Mouse (Mus musculus): Measurements from ENCODE around the gene Rhoh. TPM values are rescaled to one million over a fixed set of nuclear protein-coding genes. Genes with fewer than 3 reads are reported as not detected.

Rhoh gene
- polyA plus RNA-seq, 1 experiment from 2014 or later: 0.25 TPM

DNA sequence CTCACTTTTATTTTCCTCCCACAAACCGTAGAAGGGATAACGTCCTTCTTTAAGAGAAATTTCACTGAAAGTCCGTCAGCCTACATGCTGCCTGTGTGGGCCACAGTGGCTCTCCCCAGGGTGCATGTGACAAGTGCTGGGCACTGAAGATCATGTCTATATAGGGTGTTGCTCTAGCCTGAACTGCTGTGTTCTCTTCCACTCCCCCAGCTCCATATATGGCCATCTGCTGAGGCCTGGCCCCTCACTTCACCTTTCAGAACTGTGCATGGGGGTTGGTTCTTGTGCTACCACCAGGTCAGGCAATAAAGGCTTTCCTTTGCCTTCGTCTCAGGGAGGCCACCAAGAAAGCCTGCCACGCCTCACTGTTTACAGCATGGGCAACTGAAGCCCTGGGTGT lies 28.0 kb downstream of the Rhoh start:
- Histone ChIP-seq H3K9ac (replicated peaks; ENCODE audit: low read length) (no peak overlapping the region), H3K27me3 (ENCODE audit: control insufficient read depth, insufficient read depth, low read length) (no peaks in the 10 kb centered on the region), H3K36me3 (replicated peaks; ENCODE audit: control insufficient read depth, insufficient read depth, low read depth, low read length) (no peaks in the 10 kb centered on the region), H3K27ac (replicated peaks; ENCODE audit: low read depth, low read length) (no peak overlapping the region), H3K4me3 (ENCODE audit: low read depth, low read length) (no peak overlapping the region), H3K9me3 (replicated peaks; ENCODE audit: control insufficient read depth, low read length) (no peaks in the 10 kb centered on the region), H3K4me1 (ENCODE audit: control insufficient read depth, insufficient read depth, low read length) (no peaks in the 10 kb centered on the region), H3K4me2 (ENCODE audit: low read depth, low read length) (no peak overlapping the region)
- ATAC-seq (replicated peaks; ENCODE audit: insufficient number of reproducible peaks, low FRiP score, low TSS enrichment, low read depth) (no peak), DNase-seq (ENCODE audit: low spot score) (no peak)
- WGBS: 62% methylated on average over 5 of the region's 5 CpGs

DNA sequence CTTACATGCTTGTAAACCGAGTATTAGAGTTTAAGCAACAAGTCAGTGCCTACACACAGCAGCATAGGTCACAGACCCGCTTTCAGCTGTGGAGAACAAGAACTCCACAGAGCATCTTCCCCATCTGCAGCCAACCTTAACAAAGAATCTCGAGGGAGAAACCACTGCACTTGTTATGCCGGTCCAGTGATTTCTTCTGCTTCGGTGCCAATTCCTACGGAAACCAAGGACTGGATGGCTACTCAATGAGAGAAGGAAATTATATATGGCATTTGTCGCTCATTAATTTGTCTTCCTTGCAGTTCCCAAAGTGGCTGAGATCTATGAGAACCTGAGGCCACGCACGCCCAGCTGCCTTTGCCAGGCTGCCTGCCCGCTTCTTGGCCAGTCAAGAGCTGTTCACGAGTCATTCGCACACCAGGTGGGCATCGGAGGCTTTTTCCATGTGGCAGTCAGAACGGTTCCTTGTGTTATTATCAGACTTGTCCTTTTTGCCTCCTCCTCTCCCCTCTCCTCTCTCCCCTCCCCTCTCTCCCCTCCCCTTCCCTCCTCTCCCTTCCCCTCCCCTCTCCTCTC lies 30.3 kb downstream of the Rhoh start:
- Histone ChIP-seq H3K4me2 (ENCODE audit: low read depth, low read length) (no peak overlapping the region), H3K9ac (replicated peaks; ENCODE audit: low read length) (no peak overlapping the region), H3K4me1 (ENCODE audit: control insufficient read depth, insufficient read depth, low read length) (no peaks in the 10 kb centered on the region), H3K27me3 (ENCODE audit: control insufficient read depth, insufficient read depth, low read length) (no peaks in the 10 kb centered on the region), H3K4me3 (ENCODE audit: low read depth, low read length) (no peak overlapping the region), H3K36me3 (replicated peaks; ENCODE audit: control insufficient read depth, insufficient read depth, low read depth, low read length) (no peaks in the 10 kb centered on the region), H3K9me3 (replicated peaks; ENCODE audit: control insufficient read depth, low read length) (no peaks in the 10 kb centered on the region), H3K27ac (replicated peaks; ENCODE audit: low read depth, low read length) (no peak overlapping the region)
- WGBS: 82% methylated on average over 14 of the region's 14 CpGs
- DNase-seq (ENCODE audit: low spot score) (no peak), ATAC-seq (replicated peaks; ENCODE audit: insufficient number of reproducible peaks, low FRiP score, low TSS enrichment, low read depth) (no peak)

DNA sequence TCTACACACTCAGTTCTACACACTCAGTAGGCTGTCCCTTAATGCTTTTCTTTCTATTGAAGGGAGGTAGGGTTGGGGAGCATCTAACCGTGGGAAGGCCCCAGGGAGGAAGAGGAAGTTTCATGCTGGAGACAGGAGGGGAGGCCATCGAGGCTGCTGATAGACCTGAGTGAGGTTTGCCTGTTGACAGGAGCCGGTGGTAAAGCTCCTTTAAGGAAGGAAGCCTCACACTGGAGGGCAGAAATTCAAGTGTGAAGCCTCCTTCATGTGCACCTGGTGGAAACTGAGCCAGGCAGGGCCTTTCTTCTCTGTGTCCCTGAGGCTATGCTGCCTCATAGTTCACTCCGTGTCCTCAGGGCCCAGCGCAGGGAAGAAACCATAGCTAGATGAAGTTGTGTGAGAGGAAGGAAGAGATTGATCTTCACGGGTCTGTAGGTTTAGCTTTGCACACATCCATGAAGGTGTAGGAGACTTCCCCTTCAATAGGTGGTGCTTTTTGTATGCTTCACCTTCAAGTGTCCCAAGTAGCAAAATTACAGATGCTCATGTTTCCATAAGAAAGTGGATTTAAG lies 34.2 kb downstream of the Rhoh start:
- H3K4me3 ChIP-seq (ENCODE audit: low read depth, low read length): no peak overlapping the region
- no peak overlapping the region for H3K9ac ChIP-seq (replicated peaks; ENCODE audit: low read length)
- H3K27me3 ChIP-seq (ENCODE audit: control insufficient read depth, insufficient read depth, low read length): no peaks in the 10 kb centered on the region
- no peak overlapping the region for H3K27ac ChIP-seq (replicated peaks; ENCODE audit: low read depth, low read length)
- no peak overlapping the region for H3K4me2 ChIP-seq (ENCODE audit: low read depth, low read length)
- no peak for DNase-seq (ENCODE audit: low spot score)
- no peaks in the 10 kb centered on the region for H3K36me3 ChIP-seq (replicated peaks; ENCODE audit: control insufficient read depth, insufficient read depth, low read depth, low read length)
- no peaks in the 10 kb centered on the region for H3K4me1 ChIP-seq (ENCODE audit: control insufficient read depth, insufficient read depth, low read length)
- WGBS: 83% methylated on average over 6 of the region's 6 CpGs
- ATAC-seq (replicated peaks; ENCODE audit: insufficient number of reproducible peaks, low FRiP score, low TSS enrichment, low read depth): no peak
- no peaks in the 10 kb centered on the region for H3K9me3 ChIP-seq (replicated peaks; ENCODE audit: control insufficient read depth, low read length)

DNA sequence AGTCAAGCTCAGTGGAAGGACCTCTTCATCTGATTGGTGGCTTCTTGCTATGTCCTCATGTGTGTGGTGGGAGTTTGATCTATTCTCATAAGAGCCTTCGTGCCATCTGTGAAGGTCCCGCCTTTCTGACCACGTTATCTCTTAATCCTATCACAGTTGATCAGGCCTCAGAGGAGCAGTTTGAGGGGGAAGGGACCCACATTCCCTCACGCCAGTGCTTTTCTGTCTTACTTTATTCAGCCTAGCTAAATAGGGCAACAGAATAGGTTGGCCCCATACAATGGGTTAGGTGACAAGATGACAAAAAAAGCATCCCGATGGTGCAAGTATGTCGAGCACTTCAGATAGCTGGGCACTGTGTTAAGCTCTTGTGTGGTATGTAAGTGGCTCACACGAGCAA lies 34.8 kb downstream of the Rhoh start:
- DNase-seq (ENCODE audit: low spot score): no peak
- no peak for ATAC-seq (replicated peaks; ENCODE audit: insufficient number of reproducible peaks, low FRiP score, low TSS enrichment, low read depth)
- H3K4me2 ChIP-seq (ENCODE audit: low read depth, low read length): no peak overlapping the region
- no peaks in the 10 kb centered on the region for H3K9me3 ChIP-seq (replicated peaks; ENCODE audit: control insufficient read depth, low read length)
- no peak overlapping the region for H3K27ac ChIP-seq (replicated peaks; ENCODE audit: low read depth, low read length)
- H3K4me3 ChIP-seq (ENCODE audit: low read depth, low read length): no peak overlapping the region
- H3K4me1 ChIP-seq (ENCODE audit: control insufficient read depth, insufficient read depth, low read length): no peaks in the 10 kb centered on the region
- WGBS: 79% methylated on average over 7 of the region's 7 CpGs
- no peaks in the 10 kb centered on the region for H3K36me3 ChIP-seq (replicated peaks; ENCODE audit: control insufficient read depth, insufficient read depth, low read depth, low read length)
- H3K9ac ChIP-seq (replicated peaks; ENCODE audit: low read length): no peak overlapping the region
- no peaks in the 10 kb centered on the region for H3K27me3 ChIP-seq (ENCODE audit: control insufficient read depth, insufficient read depth, low read length)

DNA sequence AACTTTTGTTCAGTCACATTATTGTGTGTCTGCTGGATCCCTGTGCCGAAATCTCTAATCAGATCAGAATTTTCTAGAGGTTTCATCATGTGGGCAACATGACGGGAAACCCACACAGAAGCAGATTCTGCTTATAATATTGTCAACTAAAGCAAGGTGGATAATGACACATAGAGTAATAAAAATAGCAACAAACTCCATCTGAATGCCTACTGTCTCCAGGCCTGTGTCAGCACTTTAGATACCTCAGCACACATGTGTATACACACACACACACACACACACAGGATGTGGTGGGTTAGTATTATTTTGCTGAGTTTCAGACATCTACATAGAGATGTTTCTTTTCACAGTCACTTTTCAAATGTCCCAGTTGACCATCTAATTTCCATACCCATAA lies 36.7 kb downstream of the Rhoh start:
- Histone ChIP-seq H3K36me3 (replicated peaks; ENCODE audit: control insufficient read depth, insufficient read depth, low read depth, low read length) (no peaks in the 10 kb centered on the region), H3K4me2 (ENCODE audit: low read depth, low read length) (no peak overlapping the region), H3K9me3 (replicated peaks; ENCODE audit: control insufficient read depth, low read length) (no peaks in the 10 kb centered on the region), H3K9ac (replicated peaks; ENCODE audit: low read length) (no peak overlapping the region), H3K4me3 (ENCODE audit: low read depth, low read length) (no peak overlapping the region), H3K27ac (replicated peaks; ENCODE audit: low read depth, low read length) (no peak overlapping the region), H3K27me3 (ENCODE audit: control insufficient read depth, insufficient read depth, low read length) (no peaks in the 10 kb centered on the region), H3K4me1 (ENCODE audit: control insufficient read depth, insufficient read depth, low read length) (no peaks in the 10 kb centered on the region)
- 82% methylated on average over 2 of the region's 2 CpGs for WGBS
- no peak for ATAC-seq (replicated peaks; ENCODE audit: insufficient number of reproducible peaks, low FRiP score, low TSS enrichment, low read depth)
- no peak for DNase-seq (ENCODE audit: low spot score)

DNA sequence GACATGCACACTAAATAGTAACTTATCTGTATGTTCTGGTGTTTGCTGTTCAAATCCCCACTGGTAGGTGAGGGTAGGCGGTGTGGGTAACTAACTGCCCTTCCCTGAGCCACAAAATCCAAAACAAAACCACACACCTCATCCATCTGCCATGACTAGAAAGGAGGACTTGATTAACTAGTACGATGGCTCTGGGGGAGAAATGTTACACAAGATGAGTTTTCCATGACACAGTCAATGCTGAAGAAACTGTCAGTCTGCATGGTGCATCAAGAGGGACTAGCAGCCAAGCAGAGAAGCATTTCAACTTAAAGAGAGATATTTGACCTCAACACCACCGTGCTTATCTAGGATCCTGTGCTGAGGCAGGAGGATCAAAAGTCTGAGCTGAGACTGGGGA lies 37.7 kb downstream of the Rhoh start:
- no peak for DNase-seq (ENCODE audit: low spot score)

DNA sequence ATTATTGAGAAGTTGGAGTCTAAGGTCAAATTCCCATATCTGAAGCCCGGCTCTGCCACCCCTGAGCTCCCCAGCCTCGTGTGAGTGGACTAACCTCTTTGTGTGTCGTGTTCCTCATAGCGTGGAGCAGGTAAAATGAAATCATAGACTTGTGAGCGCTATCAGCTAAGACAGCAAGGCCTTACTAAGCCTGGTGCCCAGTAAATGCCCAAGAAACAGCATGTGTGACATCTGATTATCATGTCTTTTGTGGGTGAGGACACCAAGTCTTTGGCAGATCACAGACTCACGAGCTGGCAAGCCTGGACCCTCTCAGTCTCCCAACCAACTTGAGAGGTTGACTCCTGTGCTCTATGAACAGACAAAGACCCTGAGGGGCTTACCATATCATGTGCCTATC lies 39.1 kb downstream of the Rhoh start:
- Histone ChIP-seq H3K4me2 (ENCODE audit: low read depth, low read length) (no peak overlapping the region), H3K27me3 (ENCODE audit: control insufficient read depth, insufficient read depth, low read length) (no peaks in the 10 kb centered on the region), H3K36me3 (replicated peaks; ENCODE audit: control insufficient read depth, insufficient read depth, low read depth, low read length) (no peaks in the 10 kb centered on the region), H3K4me3 (ENCODE audit: low read depth, low read length) (no peak overlapping the region), H3K9me3 (replicated peaks; ENCODE audit: control insufficient read depth, low read length) (no peaks in the 10 kb centered on the region; the same call in none of the 2 replicates), H3K27ac (replicated peaks; ENCODE audit: low read depth, low read length) (no peak overlapping the region), H3K9ac (replicated peaks; ENCODE audit: low read length) (no peak overlapping the region), H3K4me1 (ENCODE audit: control insufficient read depth, insufficient read depth, low read length) (no peaks in the 10 kb centered on the region)
- WGBS: 89% methylated on average over 6 of the region's 6 CpGs
- ATAC-seq (replicated peaks; ENCODE audit: insufficient number of reproducible peaks, low FRiP score, low TSS enrichment, low read depth) (no peak), DNase-seq (ENCODE audit: low spot score) (no peak)

More for the DNA sequence above, 37.7 kb downstream of the Rhoh start:
- Histone ChIP-seq H3K9me3 (replicated peaks; ENCODE audit: control insufficient read depth, low read length) (no peaks in the 10 kb centered on the region; the same call in 1 of the 2 replicates), H3K27ac (replicated peaks; ENCODE audit: low read depth, low read length) (no peak overlapping the region), H3K9ac (replicated peaks; ENCODE audit: low read length) (no peak overlapping the region), H3K4me1 (ENCODE audit: control insufficient read depth, insufficient read depth, low read length) (no peaks in the 10 kb centered on the region), H3K27me3 (ENCODE audit: control insufficient read depth, insufficient read depth, low read length) (no peaks in the 10 kb centered on the region), H3K4me2 (ENCODE audit: low read depth, low read length) (no peak overlapping the region), H3K4me3 (ENCODE audit: low read depth, low read length) (no peak overlapping the region), H3K36me3 (replicated peaks; ENCODE audit: control insufficient read depth, insufficient read depth, low read depth, low read length) (no peaks in the 10 kb centered on the region)
- 83% methylated on average over 3 of the region's 3 CpGs for WGBS
- no peak for ATAC-seq (replicated peaks; ENCODE audit: insufficient number of reproducible peaks, low FRiP score, low TSS enrichment, low read depth)

DNA sequence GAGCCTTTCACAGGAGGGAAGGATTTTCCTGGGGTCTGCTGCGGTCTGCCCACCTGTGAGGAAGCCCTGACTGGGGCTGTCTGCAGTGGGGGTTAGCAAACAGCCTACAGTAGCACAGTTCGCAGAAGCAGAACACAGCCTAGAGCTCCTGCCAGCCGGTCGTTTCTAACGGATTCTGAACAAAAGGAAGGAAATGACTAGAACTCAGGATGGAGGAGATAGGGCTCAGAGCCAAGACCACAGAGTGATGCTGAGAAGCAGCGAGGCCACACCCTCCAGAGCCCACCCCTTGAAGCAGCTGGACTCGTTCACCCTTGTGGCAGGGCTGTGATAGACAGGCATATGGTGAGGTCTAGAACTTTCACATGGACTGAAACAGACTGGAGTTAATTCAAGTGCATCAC lies 39.9 kb downstream of the Rhoh start:
- H3K9ac ChIP-seq (replicated peaks; ENCODE audit: low read length): no peak overlapping the region
- 68% methylated on average over 7 of the region's 7 CpGs for WGBS
- no peak overlapping the region for H3K27ac ChIP-seq (replicated peaks; ENCODE audit: low read depth, low read length)
- no peaks in the 10 kb centered on the region; the same call in none of the 2 replicates for H3K9me3 ChIP-seq (replicated peaks; ENCODE audit: control insufficient read depth, low read length)
- no peak for ATAC-seq (replicated peaks; ENCODE audit: insufficient number of reproducible peaks, low FRiP score, low TSS enrichment, low read depth)
- no peaks in the 10 kb centered on the region for H3K4me1 ChIP-seq (ENCODE audit: control insufficient read depth, insufficient read depth, low read length)
- H3K4me2 ChIP-seq (ENCODE audit: low read depth, low read length): no peak overlapping the region
- no peak for DNase-seq (ENCODE audit: low spot score)
- H3K4me3 ChIP-seq (ENCODE audit: low read depth, low read length): no peak overlapping the region
- H3K36me3 ChIP-seq (replicated peaks; ENCODE audit: control insufficient read depth, insufficient read depth, low read depth, low read length): no peaks in the 10 kb centered on the region
- no peaks in the 10 kb centered on the region for H3K27me3 ChIP-seq (ENCODE audit: control insufficient read depth, insufficient read depth, low read length)

All from embryonic facial prominence, embryonic 11.5 days (tissue).